Mouse (Mus musculus): ENCODE results near the gene AU021092. TPM values are rescaled to one million over a fixed set of nuclear protein-coding genes. Genes with fewer than 3 reads are reported as not detected.
A peak's percentile ranks its signal among the peaks of the same experiment; 100 is the strongest.
"Not testable (repeated sequence)": the region's sequence is repeated elsewhere in the genome, so short reads cannot be mapped to it uniquely, and the experiment has no call there.

Gene AU021092
- polyA plus RNA-seq, 1 experiment from 2014 or later = 2.9 TPM

- H3K27ac ChIP-seq = no peak overlapping the region
- no peak overlapping the region for H3K9ac ChIP-seq
- H3K9me3 ChIP-seq = no peaks in the 10 kb centered on the region
- H3K36me3 ChIP-seq = peaks cover 81% of the 10 kb centered on the region
- no peak for ATAC-seq (ENCODE audit: insufficient number of reproducible peaks, insufficient read depth, low FRiP score, low TSS enrichment, low read depth)
- no peaks in the 10 kb centered on the region for H3K27me3 ChIP-seq
- no peak overlapping the region for H3K4me2 ChIP-seq
- H3K4me1 ChIP-seq = no peaks in the 10 kb centered on the region
- no peak overlapping the region for H3K4me3 ChIP-seq
- 87% methylated on average over 4 of the region's 4 CpGs for WGBS
Observed at GRCm38 (mm10) chr16:5242355-5242754, 20.3 kb upstream of the AU021092 start.

- Histone ChIP-seq H3K27me3 (no peaks in the 10 kb centered on the region), H3K27ac (no peak within 1 kb of the TSS), H3K9me3 (no peaks in the 10 kb centered on the region; the same call in 1 of the 2 replicates), H3K36me3 (peaks cover 12% of the 10 kb centered on the region; the same call in 1 of the 2 replicates), H3K4me2 (peak within 1 kb of the TSS; percentile 90), H3K4me1 (peaks cover 12% of the 10 kb centered on the region), H3K9ac (peak within 1 kb of the TSS; percentile 87), H3K4me3 (peak within 1 kb of the TSS; percentile 88)
- peak; percentile 96 for ATAC-seq (ENCODE audit: insufficient number of reproducible peaks, insufficient read depth, low FRiP score, low TSS enrichment, low read depth)
- 3% methylated on average over 47 of the region's 47 CpGs for WGBS
Observed at GRCm38 (mm10) chr16:5233418-5234313, 11.6 kb upstream of the AU021092 start, which contains the start of gene Alg1. TSS of gene Alg1 (plus strand) at chr16:5233621.

GRCm38 (mm10) chr16:5232982-5233381 lies 10.9 kb upstream of the AU021092 start:
- peak overlapping the region; percentile 88 for H3K4me3 ChIP-seq

GRCm38 (mm10) chr16:5228103-5228502 lies 6.0 kb upstream of the AU021092 start:
- not testable (repeated sequence) for H3K9ac ChIP-seq; H3K27me3 ChIP-seq; ATAC-seq (ENCODE audit: insufficient number of reproducible peaks, insufficient read depth, low FRiP score, low TSS enrichment, low read depth); H3K36me3 ChIP-seq; H3K4me2 ChIP-seq; H3K4me1 ChIP-seq; H3K4me3 ChIP-seq; H3K27ac ChIP-seq; H3K9me3 ChIP-seq
- 75% methylated on average over 3 of the region's 3 CpGs for WGBS

More at GRCm38 (mm10) chr16:5232982-5233381, 10.9 kb upstream of the AU021092 start:
- H3K4me2 ChIP-seq = peak overlapping the region; percentile 19
- WGBS = 74% methylated on average over 4 of the region's 4 CpGs
- no peak for ATAC-seq (ENCODE audit: insufficient number of reproducible peaks, insufficient read depth, low FRiP score, low TSS enrichment, low read depth)
- peaks cover 6% of the 10 kb centered on the region; the same call in 1 of the 2 replicates for H3K36me3 ChIP-seq
- H3K27ac ChIP-seq = no peak overlapping the region
- H3K9me3 ChIP-seq = no peaks in the 10 kb centered on the region; the same call in 1 of the 2 replicates
- no peak overlapping the region for H3K9ac ChIP-seq
- no peaks in the 10 kb centered on the region for H3K27me3 ChIP-seq
- H3K4me1 ChIP-seq = peaks cover 12% of the 10 kb centered on the region

GRCm38 (mm10) chr16:5227501-5227900 lies 5.4 kb upstream of the AU021092 start:
- H3K36me3 ChIP-seq, H3K27ac ChIP-seq: not testable (repeated sequence)
- WGBS = 84% methylated on average over 19 of the region's 19 CpGs

GRCm38 (mm10) chr16:5226534-5226933 lies 4.4 kb upstream of the AU021092 start:
- 4% methylated on average over 1 of the region's 1 CpGs for WGBS

More at GRCm38 (mm10) chr16:5227501-5227900, 5.4 kb upstream of the AU021092 start:
- H3K27me3 ChIP-seq; H3K4me2 ChIP-seq; H3K9me3 ChIP-seq; H3K4me3 ChIP-seq; H3K4me1 ChIP-seq; ATAC-seq (ENCODE audit: insufficient number of reproducible peaks, insufficient read depth, low FRiP score, low TSS enrichment, low read depth); H3K9ac ChIP-seq: not testable (repeated sequence)

GRCm38 (mm10) chr16:5221403-5221802 lies 696 bp downstream of the AU021092 start:
- Histone ChIP-seq H3K36me3 (no peaks in the 10 kb centered on the region), H3K9me3 (no peaks in the 10 kb centered on the region), H3K27me3 (peaks cover 13% of the 10 kb centered on the region; the same call in 1 of the 2 replicates), H3K4me1 (no peaks in the 10 kb centered on the region), H3K4me2 (no peak overlapping the region), H3K4me3 (no peak overlapping the region), H3K27ac (no peak overlapping the region), H3K9ac (no peak overlapping the region)
- 71% methylated on average over 4 of the region's 4 CpGs for WGBS
- no peak for ATAC-seq (ENCODE audit: insufficient number of reproducible peaks, insufficient read depth, low FRiP score, low TSS enrichment, low read depth)

More at GRCm38 (mm10) chr16:5226534-5226933, 4.4 kb upstream of the AU021092 start:
- not testable (repeated sequence) for H3K4me3 ChIP-seq; H3K27me3 ChIP-seq; H3K4me2 ChIP-seq; ATAC-seq (ENCODE audit: insufficient number of reproducible peaks, insufficient read depth, low FRiP score, low TSS enrichment, low read depth); H3K27ac ChIP-seq; H3K9me3 ChIP-seq; H3K9ac ChIP-seq; H3K4me1 ChIP-seq; H3K36me3 ChIP-seq

- Histone ChIP-seq H3K4me1 (no peaks in the 10 kb centered on the region), H3K27me3 (peaks cover 10% of the 10 kb centered on the region; the same call in 1 of the 2 replicates), H3K9me3 (no peaks in the 10 kb centered on the region), H3K4me3 (no peak overlapping the region), H3K36me3 (no peaks in the 10 kb centered on the region), H3K9ac (no peak overlapping the region), H3K4me2 (no peak overlapping the region), H3K27ac (no peak overlapping the region)
- ATAC-seq (ENCODE audit: insufficient number of reproducible peaks, insufficient read depth, low FRiP score, low TSS enrichment, low read depth) = no peak
- 70% methylated on average over 5 of the region's 5 CpGs for WGBS
Observed at GRCm38 (mm10) chr16:5217341-5218133, 4.6 kb downstream of the AU021092 start.

- Histone ChIP-seq H3K27me3 (peaks cover 10% of the 10 kb centered on the region; the same call in 1 of the 2 replicates), H3K9me3 (no peaks in the 10 kb centered on the region), H3K36me3 (no peaks in the 10 kb centered on the region), H3K4me2 (no peak overlapping the region), H3K4me3 (no peak overlapping the region), H3K4me1 (no peaks in the 10 kb centered on the region), H3K27ac (no peak overlapping the region), H3K9ac (no peak overlapping the region)
- no peak for ATAC-seq (ENCODE audit: insufficient number of reproducible peaks, insufficient read depth, low FRiP score, low TSS enrichment, low read depth)
- 60% methylated on average over 6 of the region's 6 CpGs for WGBS
Observed at GRCm38 (mm10) chr16:5216686-5217085, 5.4 kb downstream of the AU021092 start.

- Histone ChIP-seq H3K9ac (no peak overlapping the region), H3K4me3 (no peak overlapping the region), H3K9me3 (no peaks in the 10 kb centered on the region), H3K36me3 (no peaks in the 10 kb centered on the region), H3K4me1 (no peaks in the 10 kb centered on the region), H3K27ac (no peak overlapping the region), H3K27me3 (peaks cover 7% of the 10 kb centered on the region; the same call in 1 of the 2 replicates), H3K4me2 (no peak overlapping the region)
- no peak for ATAC-seq (ENCODE audit: insufficient number of reproducible peaks, insufficient read depth, low FRiP score, low TSS enrichment, low read depth)
- WGBS = 77% methylated on average over 2 of the region's 2 CpGs
Observed at GRCm38 (mm10) chr16:5214126-5214525, 8.0 kb downstream of the AU021092 start.

GRCm38 (mm10) chr16:5212150-5212549 lies 9.9 kb downstream of the AU021092 start:
- Histone ChIP-seq H3K9ac (no peak overlapping the region), H3K36me3 (no peaks in the 10 kb centered on the region), H3K4me2 (no peak overlapping the region), H3K4me1 (no peaks in the 10 kb centered on the region), H3K4me3 (no peak overlapping the region), H3K27ac (no peak overlapping the region), H3K9me3 (no peaks in the 10 kb centered on the region), H3K27me3 (peaks cover 1% of the 10 kb centered on the region; the same call in 1 of the 2 replicates)
- WGBS = 85% methylated on average over 3 of the region's 3 CpGs
- ATAC-seq (ENCODE audit: insufficient number of reproducible peaks, insufficient read depth, low FRiP score, low TSS enrichment, low read depth) = no peak

Measured in embryonic facial prominence, embryonic 13.5 days (tissue).